Mouse (Mus musculus): ENCODE data around the gene Pprc1. TPM values are rescaled to one million over a fixed set of nuclear protein-coding genes. Genes with fewer than 3 reads are reported as not detected.

Gene Pprc1
- polyA plus RNA-seq, 1 experiment from 2014 or later = 45.8 TPM

DNA sequence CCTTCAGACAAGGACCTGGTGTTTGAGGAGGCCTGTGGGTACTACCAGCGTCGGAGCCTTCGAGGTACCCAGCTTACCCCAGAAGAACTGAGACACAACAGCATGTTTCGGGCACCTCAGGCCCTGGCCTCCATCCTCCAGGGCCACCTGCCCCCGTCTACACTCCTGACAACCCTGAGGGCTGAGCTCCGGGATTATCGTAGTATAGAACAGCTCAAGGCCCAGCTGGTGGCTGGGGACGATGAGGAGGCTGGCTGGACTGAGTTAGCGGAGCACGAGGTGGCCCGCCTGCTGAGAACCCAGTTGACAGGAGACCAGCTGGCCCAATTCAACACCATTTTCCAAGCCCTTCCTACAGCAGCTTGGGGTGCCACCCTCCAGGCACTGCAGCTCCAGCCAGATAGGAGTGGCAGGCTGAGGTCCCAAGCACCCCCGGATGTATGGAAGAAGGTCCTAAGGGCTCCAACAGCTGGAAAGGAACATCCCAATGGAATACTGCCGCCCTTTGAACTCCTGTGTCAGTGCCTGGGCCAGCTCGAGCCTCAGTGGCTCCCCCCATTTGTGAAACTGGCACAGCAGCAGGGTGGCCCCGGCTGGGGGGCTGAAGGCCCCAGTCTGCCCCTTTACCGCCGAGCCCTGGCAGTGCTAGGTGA, 39.7 kb upstream of the Pprc1 start:
- Histone ChIP-seq H3K4me3 (ENCODE audit: low read depth, low read length) (no peak overlapping the region), H3K27ac (ENCODE audit: low read depth, low read length) (no peak overlapping the region), H3K4me1 (replicated peaks; ENCODE audit: control insufficient read depth, insufficient read depth, low read length) (no peaks in the 10 kb centered on the region), H3K9ac (ENCODE audit: low read depth, low read length) (no peak overlapping the region), H3K27me3 (ENCODE audit: control insufficient read depth, insufficient read depth, low read length) (peaks cover 4% of the 10 kb centered on the region; the same call in 1 of the 2 replicates), H3K4me2 (replicated peaks; ENCODE audit: low read depth, low read length) (no peak overlapping the region), H3K36me3 (ENCODE audit: control insufficient read depth, insufficient read depth, low read length) (no peaks in the 10 kb centered on the region), H3K9me3 (ENCODE audit: control insufficient read depth, low read length) (no peaks in the 10 kb centered on the region)
- 77% methylated on average over 17 of the region's 17 CpGs for WGBS
- ATAC-seq (ENCODE audit: low FRiP score) (no peak), DNase-seq (ENCODE audit: low spot score) (no peak)

- no peaks in the 10 kb centered on the region for H3K4me1 ChIP-seq (replicated peaks; ENCODE audit: control insufficient read depth, insufficient read depth, low read length)
- H3K9ac ChIP-seq (ENCODE audit: low read depth, low read length) = no peak overlapping the region
- no peaks in the 10 kb centered on the region for H3K36me3 ChIP-seq (ENCODE audit: control insufficient read depth, insufficient read depth, low read length)
- H3K4me3 ChIP-seq (ENCODE audit: low read depth, low read length) = no peak overlapping the region
- H3K27me3 ChIP-seq (ENCODE audit: control insufficient read depth, insufficient read depth, low read length) = peaks cover 4% of the 10 kb centered on the region; the same call in 1 of the 2 replicates
- 90% methylated on average over 7 of the region's 7 CpGs for WGBS
- no peaks in the 10 kb centered on the region for H3K9me3 ChIP-seq (ENCODE audit: control insufficient read depth, low read length)
- ATAC-seq (ENCODE audit: low FRiP score) = no peak
- no peak overlapping the region for H3K27ac ChIP-seq (ENCODE audit: low read depth, low read length)
- no peak overlapping the region for H3K4me2 ChIP-seq (replicated peaks; ENCODE audit: low read depth, low read length)
- DNase-seq (ENCODE audit: low spot score) = no peak
These were observed 39.0 kb upstream of the Pprc1 start for GRCm38 (mm10) chr19:46005680-46006079.

DNA sequence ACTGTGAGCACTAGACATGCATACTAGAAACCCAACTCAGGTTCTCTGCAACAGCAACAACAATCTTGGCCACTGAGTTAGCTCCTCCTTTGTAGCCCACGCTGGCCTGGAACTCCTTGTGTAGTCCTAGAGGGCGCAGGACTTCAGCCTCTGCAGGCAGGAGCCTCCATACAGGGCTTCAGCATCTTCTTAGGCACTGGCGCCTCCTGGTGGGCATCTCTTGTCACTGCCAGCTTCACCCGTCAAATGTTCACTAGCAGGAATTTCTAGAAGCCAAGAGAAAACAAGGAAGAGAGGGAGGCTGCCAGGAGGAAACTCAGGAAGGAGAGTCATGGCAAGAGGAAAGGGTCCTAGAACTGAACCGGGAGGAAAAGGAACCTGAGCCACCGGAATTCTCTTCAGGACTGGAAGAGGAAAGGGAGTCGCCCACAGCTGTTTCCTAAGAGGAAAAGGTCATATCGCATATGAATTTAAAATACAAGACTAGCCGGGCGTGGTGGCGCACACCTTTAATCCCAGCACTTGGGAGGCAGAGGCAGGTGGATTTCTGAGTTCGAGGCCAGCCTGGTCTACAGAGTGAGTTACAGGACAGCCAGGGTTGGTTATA, 30.0 kb upstream of the Pprc1 start:
- no peak overlapping the region for H3K4me2 ChIP-seq (replicated peaks; ENCODE audit: low read depth, low read length)
- DNase-seq (ENCODE audit: low spot score) (peak; percentile 93), ATAC-seq (ENCODE audit: low FRiP score) (no peak)
- WGBS = 43% methylated on average over 12 of the region's 12 CpGs
- no peaks in the 10 kb centered on the region; the same call in 1 of the 2 replicates for H3K9me3 ChIP-seq (ENCODE audit: control insufficient read depth, low read length)
- H3K4me3 ChIP-seq (ENCODE audit: low read depth, low read length) = no peak overlapping the region
- H3K36me3 ChIP-seq (ENCODE audit: control insufficient read depth, insufficient read depth, low read length) = no peaks in the 10 kb centered on the region
- no peaks in the 10 kb centered on the region for H3K4me1 ChIP-seq (replicated peaks; ENCODE audit: control insufficient read depth, insufficient read depth, low read length)
- no peaks in the 10 kb centered on the region for H3K27me3 ChIP-seq (ENCODE audit: control insufficient read depth, insufficient read depth, low read length)
- no peak overlapping the region for H3K27ac ChIP-seq (ENCODE audit: low read depth, low read length)
- no peak overlapping the region for H3K9ac ChIP-seq (ENCODE audit: low read depth, low read length)

GRCm38 (mm10) chr19:46016023-46016422, 28.7 kb upstream of the Pprc1 start:
- Histone ChIP-seq H3K27ac (ENCODE audit: low read depth, low read length) (no peak overlapping the region), H3K36me3 (ENCODE audit: control insufficient read depth, insufficient read depth, low read length) (no peaks in the 10 kb centered on the region), H3K9ac (ENCODE audit: low read depth, low read length) (no peak overlapping the region), H3K9me3 (ENCODE audit: control insufficient read depth, low read length) (no peaks in the 10 kb centered on the region; the same call in 1 of the 2 replicates), H3K4me3 (ENCODE audit: low read depth, low read length) (no peak overlapping the region), H3K4me2 (replicated peaks; ENCODE audit: low read depth, low read length) (no peak overlapping the region), H3K4me1 (replicated peaks; ENCODE audit: control insufficient read depth, insufficient read depth, low read length) (no peaks in the 10 kb centered on the region), H3K27me3 (ENCODE audit: control insufficient read depth, insufficient read depth, low read length) (no peaks in the 10 kb centered on the region)
- WGBS = 71% methylated on average over 2 of the region's 2 CpGs
- ATAC-seq (ENCODE audit: low FRiP score) (no peak), DNase-seq (ENCODE audit: low spot score) (no peak)

- H3K9me3 ChIP-seq (ENCODE audit: control insufficient read depth, low read length) = no peaks in the 10 kb centered on the region
- DNase-seq (ENCODE audit: low spot score) = no peak
- H3K4me1 ChIP-seq (replicated peaks; ENCODE audit: control insufficient read depth, insufficient read depth, low read length) = no peaks in the 10 kb centered on the region
- no peak overlapping the region for H3K4me3 ChIP-seq (ENCODE audit: low read depth, low read length)
- 82% methylated on average over 6 of the region's 6 CpGs for WGBS
- no peak for ATAC-seq (ENCODE audit: low FRiP score)
- H3K36me3 ChIP-seq (ENCODE audit: control insufficient read depth, insufficient read depth, low read length) = no peaks in the 10 kb centered on the region
- no peak overlapping the region for H3K4me2 ChIP-seq (replicated peaks; ENCODE audit: low read depth, low read length)
- no peak overlapping the region for H3K9ac ChIP-seq (ENCODE audit: low read depth, low read length)
- no peak overlapping the region for H3K27ac ChIP-seq (ENCODE audit: low read depth, low read length)
- H3K27me3 ChIP-seq (ENCODE audit: control insufficient read depth, insufficient read depth, low read length) = no peaks in the 10 kb centered on the region
These were observed 19.7 kb upstream of the Pprc1 start for GRCm38 (mm10) chr19:46024959-46025358.

DNA sequence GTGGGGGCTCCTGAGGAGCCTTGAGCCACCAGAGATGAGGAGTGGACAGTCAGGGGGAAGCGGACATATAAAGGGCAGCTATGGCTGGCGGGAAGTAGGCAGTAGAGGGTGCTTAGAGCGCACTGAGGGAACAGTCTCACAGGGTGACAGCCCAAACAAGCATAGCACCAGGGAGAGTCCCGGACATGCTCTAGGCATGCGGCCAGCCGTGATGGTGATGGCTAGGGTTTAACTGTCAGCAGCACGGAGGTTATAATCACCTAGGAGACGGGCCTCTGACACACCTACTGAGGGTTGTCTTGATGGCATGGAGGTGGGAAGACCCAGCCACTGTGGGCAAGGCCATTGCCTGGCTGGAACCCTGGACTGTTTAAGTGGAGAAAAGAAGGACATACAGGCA, 18.1 kb upstream of the Pprc1 start:
- ATAC-seq (ENCODE audit: low FRiP score) (no peak), DNase-seq (ENCODE audit: low spot score) (no peak)
- no peaks in the 10 kb centered on the region for H3K4me1 ChIP-seq (replicated peaks; ENCODE audit: control insufficient read depth, insufficient read depth, low read length)
- H3K36me3 ChIP-seq (ENCODE audit: control insufficient read depth, insufficient read depth, low read length) = 0 out of 2 replicates have a peak, but pooled peaks cover under 1% of the 10 kb centered on the region
- H3K4me3 ChIP-seq (ENCODE audit: low read depth, low read length) = no peak overlapping the region
- H3K4me2 ChIP-seq (replicated peaks; ENCODE audit: low read depth, low read length) = no peak overlapping the region
- H3K9me3 ChIP-seq (ENCODE audit: control insufficient read depth, low read length) = no peaks in the 10 kb centered on the region
- H3K27ac ChIP-seq (ENCODE audit: low read depth, low read length) = no peak overlapping the region
- H3K9ac ChIP-seq (ENCODE audit: low read depth, low read length) = no peak overlapping the region
- 74% methylated on average over 8 of the region's 8 CpGs for WGBS
- no peaks in the 10 kb centered on the region for H3K27me3 ChIP-seq (ENCODE audit: control insufficient read depth, insufficient read depth, low read length)

GRCm38 (mm10) chr19:46028747-46029320, 15.9 kb upstream of the Pprc1 start:
- peaks cover 11% of the 10 kb centered on the region for H3K36me3 ChIP-seq (ENCODE audit: control insufficient read depth, insufficient read depth, low read length)
- WGBS = 73% methylated on average over 11 of the region's 11 CpGs
- no peaks in the 10 kb centered on the region for H3K27me3 ChIP-seq (ENCODE audit: control insufficient read depth, insufficient read depth, low read length)
- H3K9ac ChIP-seq (ENCODE audit: low read depth, low read length) = no peak overlapping the region
- ATAC-seq (ENCODE audit: low FRiP score) (no peak), DNase-seq (ENCODE audit: low spot score) (peak; percentile 28)
- no peak overlapping the region for H3K27ac ChIP-seq (ENCODE audit: low read depth, low read length)
- H3K4me3 ChIP-seq (ENCODE audit: low read depth, low read length) = no peak overlapping the region
- no peak overlapping the region for H3K4me2 ChIP-seq (replicated peaks; ENCODE audit: low read depth, low read length)
- no peaks in the 10 kb centered on the region for H3K4me1 ChIP-seq (replicated peaks; ENCODE audit: control insufficient read depth, insufficient read depth, low read length)
- H3K9me3 ChIP-seq (ENCODE audit: control insufficient read depth, low read length) = no peaks in the 10 kb centered on the region

GRCm38 (mm10) chr19:46029652-46030051, 15.0 kb upstream of the Pprc1 start:
- 95% methylated on average over 1 of the region's 1 CpGs for WGBS
- H3K9me3 ChIP-seq (ENCODE audit: control insufficient read depth, low read length) = no peaks in the 10 kb centered on the region
- H3K27ac ChIP-seq (ENCODE audit: low read depth, low read length) = no peak overlapping the region
- no peaks in the 10 kb centered on the region for H3K4me1 ChIP-seq (replicated peaks; ENCODE audit: control insufficient read depth, insufficient read depth, low read length)
- peaks cover 18% of the 10 kb centered on the region for H3K36me3 ChIP-seq (ENCODE audit: control insufficient read depth, insufficient read depth, low read length)
- H3K4me2 ChIP-seq (replicated peaks; ENCODE audit: low read depth, low read length) = no peak overlapping the region
- ATAC-seq (ENCODE audit: low FRiP score) (no peak), DNase-seq (ENCODE audit: low spot score) (no peak)
- H3K27me3 ChIP-seq (ENCODE audit: control insufficient read depth, insufficient read depth, low read length) = no peaks in the 10 kb centered on the region
- H3K9ac ChIP-seq (ENCODE audit: low read depth, low read length) = no peak overlapping the region
- H3K4me3 ChIP-seq (ENCODE audit: low read depth, low read length) = no peak overlapping the region
